Mouse (Mus musculus) ES-Bruce4 (cell line): ENCODE results near the gene Eloa.

Source experiments
- CTCF ChIP-seq: IDR thresholded peaks from one replicate; pipeline ENCODE4 v1.8.1; 2011; ENCODE audit warnings: low read depth, low read length
- EP300 ChIP-seq: IDR thresholded peaks from 2 replicates; pipeline ENCODE4 v1.6.1; 2011; ENCODE audit warnings: low read depth, low read length; ENCODE audit not compliant: insufficient read depth
- POLR2A ChIP-seq: IDR thresholded peaks from one replicate; pipeline ENCODE4 v1.8.1; 2011; ENCODE audit warnings: low read length; ENCODE audit not compliant: insufficient read depth

DNA sequence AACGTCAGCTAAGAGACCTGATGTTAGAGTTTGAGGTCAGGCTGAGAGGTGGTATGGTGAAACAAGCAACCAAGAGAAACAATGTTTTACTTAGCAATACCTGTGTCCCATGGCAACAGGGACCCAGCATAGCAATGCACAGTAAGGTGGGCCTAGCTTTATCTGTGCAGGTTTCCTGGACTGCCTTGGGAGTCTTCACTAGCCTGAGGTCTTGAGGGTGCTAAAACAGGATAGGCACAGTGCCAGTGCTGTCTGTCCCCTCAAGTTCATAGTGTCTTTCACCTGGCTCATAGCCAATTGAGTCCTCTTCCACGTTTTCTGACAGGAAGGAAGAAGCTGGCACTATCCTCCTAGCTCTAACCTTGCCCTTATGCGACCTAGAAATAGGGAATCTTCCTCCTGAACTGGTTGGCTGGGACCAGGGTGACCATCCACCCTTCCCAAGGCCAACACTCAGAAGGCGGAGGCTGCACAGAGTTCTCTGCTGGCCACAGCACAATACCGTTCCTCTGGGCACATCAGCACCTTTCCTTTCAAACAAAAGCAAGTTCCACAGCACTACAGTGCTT lies 17.4 kb downstream of the Eloa start:
- TF ChIP-seq POLR2A, result no peak
- TF ChIP-seq CTCF, result no peak
- TF ChIP-seq EP300, result no peak
